Comparison of ENCODE assay signal across 7 mouse cellular contexts in genomic region chr9:43331476-43332471, GRCm38 (mm10). TPM values are rescaled to one million over a fixed set of nuclear protein-coding genes. Genes with fewer than 3 reads are reported as not detected.
A peak's percentile ranks its signal among the peaks of the same experiment; 100 is the strongest.
DNase-seq lines count a peak whose midpoint lies in the region; ATAC-seq lines count a peak whose summit lies in the region.

No protein-coding gene starts in this region.

- ATAC-seq in midbrain, embryonic 16.5 days: no peak

- H3K4me2 ChIP-seq in midbrain, embryonic 16.5 days (ENCODE audit: low read length): no peak overlapping the region

- no peak overlapping the region for H3K4me3 ChIP-seq in midbrain, embryonic 16.5 days (ENCODE audit: low read depth, low read length)

- no peaks in the 10 kb centered on the region for H3K36me3 ChIP-seq in midbrain, embryonic 16.5 days (ENCODE audit: control insufficient read depth, insufficient read depth, low read length)

- no peak overlapping the region for H3K9ac ChIP-seq in midbrain, embryonic 16.5 days (ENCODE audit: low read depth, low read length)

- 81% methylated on average over 8 of the region's 8 CpGs for WGBS in midbrain, embryonic 16.5 days

- H3K9me3 ChIP-seq in midbrain, embryonic 16.5 days (replicated peaks; ENCODE audit: control insufficient read depth, low read length, poor library complexity, severe bottlenecking): no peaks in the 10 kb centered on the region

- H3K4me1 ChIP-seq in midbrain, embryonic 16.5 days (ENCODE audit: control insufficient read depth, insufficient read depth, low read length): 0 out of 2 replicates have a peak, but pooled peaks cover 4% of the 10 kb centered on the region

- no peak overlapping the region; the same call in 1 of the 2 replicates for H3K27ac ChIP-seq in midbrain, embryonic 16.5 days (ENCODE audit: low read length)

- peak; percentile 63 for DNase-seq in urinary bladder, postnatal 14 days (ENCODE audit: low spot score)
- DNase-seq in urinary bladder, postnatal 10 days (ENCODE audit: low spot score): no peak
- peak; percentile 84 to 85 for DNase-seq in cerebellum, adult 18-20 months
- DNase-seq in heart, adult 8-10 months (ENCODE audit: low spot score): peak; percentile 88
- DNase-seq in left cerebral cortex, adult 8-10 months (ENCODE audit: low spot score in 2 of 2): peak; percentile 10 to 49
- peak; percentile 63 for DNase-seq in testis, postnatal 14 days (ENCODE audit: low spot score)

- no peaks in the 10 kb centered on the region; the same call in 1 of the 2 replicates for H3K27me3 ChIP-seq in midbrain, embryonic 16.5 days (ENCODE audit: control insufficient read depth, insufficient read depth, low read depth, low read length)

RNA-seq across cellular contexts. Expression of gene Trim29, which starts 21.1 kb away (rescaled TPM):
- total RNA-seq in heart, adult 8-10 months (2022): not detected
- under 1 TPM in 2 of 4 experiments, not detected in 2; 0.27 to 0.42 TPM for total RNA-seq in left cerebral cortex, adult 8-10 months (2022)
- 0.09 TPM in 1 of 2 replicates, not detected in the other for polyA plus RNA-seq in midbrain, embryonic 16.5 days (2015; fragmentation: Nextera tagmentation; extraction: Ambion mirVana)
